Mouse (Mus musculus) spleen, postnatal 10 days (tissue): ENCODE data around the gene Tek.
"Not testable (repeated sequence)": the region's sequence is repeated elsewhere in the genome, so short reads cannot be mapped to it uniquely, and the experiment has no call there.

Experiments
- DNase-seq, 2 experiments: peaks; one replicate each; pipeline ENCODE4 v3.0.0; 2021 to 2022; ENCODE audit warnings: low spot score in 2 of 2

The Tek gene

DNA sequence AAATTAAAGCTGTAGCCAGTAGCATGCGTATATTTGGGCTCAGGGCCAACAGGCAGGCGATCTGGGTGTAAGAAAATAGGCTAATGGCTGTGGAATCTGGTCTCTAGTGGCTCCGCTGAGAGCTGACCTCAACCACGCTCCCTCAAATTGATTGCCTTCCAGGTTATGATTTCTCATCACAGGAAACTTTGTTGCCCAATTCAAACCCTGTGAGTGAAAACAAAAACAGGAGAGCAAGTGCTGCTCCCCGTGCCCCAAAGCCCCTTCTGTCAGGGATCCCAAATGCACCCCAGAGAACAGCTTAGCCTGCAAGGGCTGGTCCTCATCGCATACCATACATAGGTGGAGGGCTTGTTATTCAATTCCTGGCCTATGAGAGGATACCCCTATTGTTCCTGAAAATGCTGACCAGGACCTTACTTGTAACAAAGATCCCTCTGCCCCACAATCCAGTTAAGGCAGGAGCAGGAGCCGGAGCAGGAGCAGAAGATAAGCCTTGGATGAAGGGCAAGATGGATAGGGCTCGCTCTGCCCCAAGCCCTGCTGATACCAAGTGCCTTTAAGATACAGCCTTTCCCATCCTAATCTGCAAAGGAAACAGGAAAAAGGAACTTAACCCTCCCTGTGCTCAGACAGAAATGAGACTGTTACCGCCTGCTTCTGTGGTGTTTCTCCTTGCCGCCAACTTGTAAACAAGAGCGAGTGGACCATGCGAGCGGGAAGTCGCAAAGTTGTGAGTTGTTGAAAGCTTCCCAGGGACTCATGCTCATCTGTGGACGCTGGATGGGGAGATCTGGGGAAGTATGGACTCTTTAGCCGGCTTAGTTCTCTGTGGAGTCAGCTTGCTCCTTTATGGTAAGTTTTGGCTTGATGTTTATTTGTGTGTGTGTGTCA, at the start of gene Tek:
Gene Tek, plus strand, starts transcription at position 452 of the 894 bp plus-strand sequence.
- no peak for DNase-seq

DNA sequence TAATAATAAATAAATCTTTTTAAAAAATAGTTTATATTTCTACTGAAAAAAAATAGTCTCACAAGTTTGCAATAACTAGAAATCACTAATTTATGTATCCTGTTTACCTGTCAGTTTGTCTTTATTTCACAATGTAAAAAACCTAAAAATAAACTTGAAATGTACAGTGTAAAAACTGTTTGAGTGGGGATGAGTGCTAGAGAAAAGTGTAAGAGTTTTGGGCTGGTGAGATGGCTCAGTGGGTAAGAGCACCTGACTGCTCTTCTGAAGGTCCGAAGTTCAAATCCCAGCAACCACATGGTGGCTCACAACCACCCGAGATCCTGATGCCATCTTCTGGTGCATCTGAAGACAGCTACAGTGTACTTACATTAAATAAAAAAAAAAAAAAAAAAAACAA, 49.3 kb upstream of the Tek start:
- DNase-seq: not testable (repeated sequence)

DNA sequence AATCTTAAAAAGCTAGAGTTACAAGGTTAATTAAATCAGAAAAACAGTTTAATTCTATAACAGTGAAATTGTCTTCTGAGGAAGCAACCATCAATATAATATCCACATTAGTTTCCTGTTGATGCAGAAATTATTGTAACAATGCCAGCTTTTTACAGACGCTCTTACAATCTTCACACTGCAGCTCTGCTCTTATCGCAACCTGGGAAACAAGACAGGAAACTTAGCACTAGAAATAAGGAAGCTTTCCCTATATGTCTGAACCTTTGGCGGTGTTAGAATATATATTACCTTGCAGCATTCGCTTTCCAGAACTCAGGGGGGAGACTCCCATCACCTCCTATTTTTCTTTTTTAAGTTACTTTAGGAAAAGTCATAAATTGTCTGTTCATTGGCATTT, 48.0 kb upstream of the Tek start:
- DNase-seq: no peak

DNA sequence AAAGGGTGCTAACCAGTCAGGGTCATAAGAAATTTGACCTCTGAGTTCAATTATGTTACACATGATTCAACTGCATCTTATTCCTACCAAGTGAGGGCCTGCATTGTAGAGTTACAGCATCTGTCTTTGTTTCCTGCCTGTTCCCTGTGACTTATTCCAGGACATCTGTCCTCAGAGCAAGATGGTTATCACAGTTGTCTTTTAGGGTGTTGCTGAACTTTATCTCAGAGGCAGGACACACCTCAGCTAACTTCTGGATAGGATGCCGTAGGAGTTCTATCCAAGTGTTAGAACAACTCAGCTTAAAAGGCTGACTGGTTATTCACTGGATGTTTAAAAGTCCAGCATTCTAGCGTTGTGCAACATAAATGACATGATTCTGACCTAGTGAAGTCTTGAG, 46.9 kb upstream of the Tek start:
- no peak for DNase-seq

DNA sequence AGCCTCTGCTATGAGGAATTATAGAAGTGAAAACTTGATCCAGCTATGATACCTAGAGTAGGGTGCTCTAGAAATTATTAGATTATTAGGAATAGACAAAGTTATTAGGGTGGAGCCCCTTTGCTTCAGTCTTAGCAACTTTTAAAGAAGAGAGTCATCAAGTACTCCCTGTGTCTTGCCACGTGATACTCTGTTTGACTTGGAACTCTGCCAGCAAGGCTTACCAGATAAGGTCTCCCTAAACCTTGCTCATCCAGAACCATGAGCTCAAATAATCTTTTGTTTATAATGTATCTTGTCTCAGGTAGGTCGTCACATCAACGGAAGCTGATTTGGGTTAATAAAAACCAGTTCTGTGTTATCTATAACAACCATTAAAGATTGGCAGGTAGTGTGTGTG, 42.7 kb upstream of the Tek start:
- no peak for DNase-seq

DNA sequence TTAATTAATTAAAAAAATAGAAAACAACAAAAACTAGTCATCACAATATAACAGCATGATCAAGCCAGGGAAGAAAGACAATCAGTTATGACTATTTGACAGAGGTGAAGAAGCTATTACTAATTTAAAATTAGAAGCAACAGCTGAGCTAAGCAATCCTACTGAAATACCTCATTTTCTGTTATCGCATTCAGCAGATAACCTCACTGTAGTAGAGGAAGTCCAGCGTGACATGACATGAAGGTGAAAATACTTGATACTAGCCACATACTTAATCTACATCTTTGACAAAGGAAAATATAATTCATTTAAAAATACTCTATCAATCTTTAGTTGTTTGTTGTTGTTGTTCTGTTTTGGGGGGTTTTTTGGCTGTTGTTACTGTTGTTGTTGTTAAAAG, 28.1 kb upstream of the Tek start:
- no peak for DNase-seq

DNA sequence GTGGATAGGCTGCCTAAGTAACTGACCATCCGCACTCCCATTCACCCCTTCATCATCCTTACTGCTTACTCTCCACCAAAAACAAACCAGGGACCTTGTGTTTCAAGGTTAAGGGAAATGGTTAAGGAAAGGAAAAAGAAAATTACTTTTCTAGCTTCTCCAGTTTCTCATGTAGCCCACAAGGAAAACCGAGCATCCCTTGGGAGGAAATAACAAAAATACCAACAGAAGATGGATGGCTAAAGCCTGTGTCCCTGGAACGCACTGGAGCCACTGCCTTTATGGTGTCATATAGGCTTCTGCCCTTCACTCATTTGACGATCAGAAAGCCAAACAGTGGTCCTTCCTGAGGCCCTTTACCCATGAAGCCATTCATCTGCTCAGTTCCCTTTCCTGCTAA, 27.7 kb upstream of the Tek start:
- no peak for DNase-seq

DNA sequence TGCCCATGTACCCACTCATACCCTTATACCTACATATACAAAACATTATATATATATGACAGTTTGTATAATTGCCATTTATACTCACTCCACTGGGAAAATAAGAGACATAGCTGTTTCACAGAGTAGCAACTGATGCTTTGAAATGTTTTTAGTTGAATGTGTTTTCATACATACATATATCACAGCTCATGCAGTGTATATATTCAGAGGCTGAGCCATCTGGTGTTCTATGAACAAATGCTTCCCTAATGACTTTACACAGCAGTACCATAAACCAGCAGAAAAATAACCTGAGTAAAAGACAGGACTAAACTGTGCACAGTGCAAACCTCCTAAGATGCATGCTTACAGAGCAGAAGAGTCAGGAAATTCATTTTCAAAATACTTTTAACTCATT, 25.3 kb upstream of the Tek start:
- DNase-seq: no peak

DNA sequence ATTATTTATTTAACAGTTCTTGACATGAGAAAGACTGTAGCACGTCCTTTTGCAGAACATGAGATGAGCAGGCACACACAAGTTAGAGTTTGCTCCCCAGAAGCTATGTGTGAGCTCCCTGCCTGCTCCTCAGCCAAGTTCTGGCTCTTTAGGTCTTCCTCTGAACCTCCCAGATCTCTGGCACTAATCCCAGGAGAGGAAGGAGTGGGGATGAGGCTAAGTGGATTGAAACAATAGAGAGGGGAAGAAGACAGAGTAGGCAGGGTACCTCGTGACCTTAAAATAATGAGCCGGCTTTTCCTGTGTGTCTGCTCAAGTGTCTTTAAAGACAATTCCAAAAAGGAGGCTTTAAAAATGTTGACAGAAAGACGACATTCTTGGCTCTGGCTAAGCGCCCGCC, 23.9 kb upstream of the Tek start:
- no peak for DNase-seq

DNA sequence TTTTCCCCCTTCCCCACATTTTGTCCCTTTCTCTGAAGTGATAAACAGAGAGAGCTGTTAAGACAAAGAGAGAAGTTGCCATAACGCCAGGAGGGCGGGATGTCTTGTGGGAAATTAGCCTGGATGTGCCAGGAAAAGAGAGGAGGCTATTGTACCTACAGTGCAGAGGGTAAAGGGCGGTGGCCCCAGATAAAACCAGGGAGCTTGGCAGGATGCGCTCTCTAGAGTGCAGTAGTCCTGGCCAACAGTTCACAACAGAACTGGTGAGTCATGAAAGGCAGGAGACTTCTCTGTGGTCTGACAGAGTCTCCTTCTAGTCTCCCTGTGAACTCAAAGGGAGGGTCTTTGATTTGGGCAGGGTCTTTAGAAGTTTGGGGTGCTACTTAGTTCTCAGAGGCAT, 13.3 kb upstream of the Tek start:
- DNase-seq: no peak

DNA sequence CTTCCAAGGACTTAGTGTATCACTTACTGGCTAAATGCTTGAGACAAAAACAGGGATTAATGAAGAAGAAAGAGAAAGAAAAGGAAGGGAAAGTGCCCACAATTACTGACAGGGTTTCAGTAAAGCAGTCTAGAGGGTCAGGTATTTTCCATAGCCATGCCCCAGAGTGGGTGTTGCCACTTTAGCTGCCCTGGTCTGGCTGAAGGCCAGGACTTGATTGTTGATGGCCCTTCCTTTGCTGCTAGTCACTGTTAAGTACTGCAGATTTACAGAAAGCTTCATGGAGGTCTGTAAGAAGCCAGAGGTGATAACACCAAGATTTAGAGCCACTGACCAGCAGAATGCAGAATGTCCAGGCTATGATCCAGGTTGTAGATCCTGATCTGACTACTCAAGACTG, 6.4 kb upstream of the Tek start:
- DNase-seq: no peak

DNA sequence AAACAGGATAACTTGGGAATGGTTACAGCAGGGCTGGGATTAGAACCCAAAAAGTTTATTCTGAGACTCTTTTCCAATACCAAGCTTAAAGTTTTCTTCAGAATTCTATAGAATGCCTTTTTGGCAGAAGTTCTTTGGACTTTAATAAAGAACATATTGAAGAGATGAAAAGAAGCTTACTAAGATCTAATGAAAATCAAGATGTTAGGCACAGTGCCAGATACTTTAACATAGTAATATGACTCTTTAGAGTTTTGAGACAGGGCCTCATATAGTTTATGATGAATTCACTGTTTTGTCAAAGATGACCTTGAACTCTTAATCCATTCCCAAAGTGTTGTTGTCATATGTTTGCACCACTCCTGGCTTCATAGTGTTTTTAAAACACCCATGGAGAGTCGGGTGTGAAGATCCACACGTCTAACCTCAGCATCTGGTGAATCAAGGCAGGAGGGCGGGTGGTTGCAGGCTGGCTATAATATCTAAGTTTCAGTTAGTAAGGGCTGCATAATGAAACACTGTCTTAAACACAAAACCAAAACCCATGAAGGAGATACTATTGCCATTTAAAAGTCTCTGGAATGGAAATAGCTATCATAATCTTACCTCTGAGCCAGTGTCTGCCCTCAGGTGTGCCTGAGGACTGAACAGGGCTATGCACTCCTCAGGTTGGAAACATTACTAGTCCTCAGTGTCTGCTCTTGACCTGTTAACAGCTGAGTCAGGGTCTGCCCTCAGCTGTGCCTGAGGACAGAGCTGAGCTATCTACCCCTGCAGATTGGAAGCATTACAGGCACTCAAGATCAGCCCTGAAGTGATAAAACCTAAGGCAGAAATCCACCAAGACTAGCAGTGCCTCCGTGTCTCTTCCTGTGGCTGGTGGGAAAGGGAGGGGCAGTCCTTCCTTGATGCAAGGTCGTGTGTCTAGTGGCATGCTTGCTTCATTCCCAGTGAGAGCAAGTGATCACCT, 1.5 kb upstream of the Tek start:
- no peak for DNase-seq

DNA sequence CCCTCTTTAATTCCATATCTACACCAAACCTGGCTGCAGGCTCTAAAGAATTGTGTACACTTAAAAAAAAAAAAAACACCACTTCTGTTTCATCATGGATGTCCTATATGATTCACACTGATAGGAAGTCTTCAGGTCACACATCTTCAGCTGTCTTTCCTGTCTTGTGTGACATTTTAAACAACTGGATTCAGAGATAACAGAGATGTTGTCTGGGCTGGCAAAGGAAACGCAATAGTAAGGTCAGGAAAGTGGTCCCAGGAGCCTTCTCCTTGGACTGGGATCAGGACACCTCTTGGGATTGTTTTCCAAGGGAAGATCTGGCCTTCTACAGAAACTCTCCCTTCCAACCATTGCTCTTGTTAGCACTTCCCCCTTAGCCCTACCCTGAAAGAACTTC, 2.7 kb downstream of the Tek start:
- no peak for DNase-seq

DNA sequence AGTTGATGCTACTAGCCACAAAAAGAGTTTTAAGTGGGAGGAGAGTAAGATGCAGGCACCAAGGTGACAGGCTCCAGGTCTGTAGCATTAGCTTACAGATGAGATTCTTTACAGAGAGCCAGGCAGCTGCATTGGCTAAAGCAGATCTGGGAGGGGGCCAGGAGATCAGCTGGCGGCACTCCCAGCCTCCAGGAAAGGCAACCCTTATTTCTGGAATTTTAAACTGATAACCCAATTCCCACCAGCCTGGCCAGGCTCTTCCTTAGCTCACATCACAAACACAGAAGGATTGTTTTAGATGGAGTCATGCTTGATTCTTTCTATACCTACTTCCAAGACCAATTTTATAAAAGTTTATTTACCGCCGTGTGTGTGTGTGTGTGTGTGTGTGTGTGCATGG, 6.7 kb downstream of the Tek start:
- no peak for DNase-seq

DNA sequence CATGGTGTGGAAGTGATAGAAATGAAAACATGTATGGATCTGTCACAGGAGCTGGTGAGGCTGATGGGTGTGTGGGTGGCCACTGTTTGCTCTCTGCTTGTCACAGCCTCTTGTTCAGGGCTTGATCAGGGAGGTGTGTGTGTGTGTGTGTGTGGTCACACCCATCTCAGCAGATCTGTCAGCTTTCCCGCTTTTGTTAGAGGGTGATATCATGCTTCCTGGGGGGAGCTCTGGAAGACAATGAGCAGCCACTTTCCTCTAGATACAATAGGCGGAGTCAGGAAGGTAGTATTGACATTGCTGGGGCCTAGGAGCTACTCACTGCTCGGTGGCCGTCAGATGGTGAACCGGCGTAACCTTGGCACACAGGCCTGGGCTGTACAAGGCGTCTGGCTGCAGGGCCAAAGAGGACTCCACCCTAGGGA, 7.3 kb downstream of the Tek start:
- DNase-seq: no peak

DNA sequence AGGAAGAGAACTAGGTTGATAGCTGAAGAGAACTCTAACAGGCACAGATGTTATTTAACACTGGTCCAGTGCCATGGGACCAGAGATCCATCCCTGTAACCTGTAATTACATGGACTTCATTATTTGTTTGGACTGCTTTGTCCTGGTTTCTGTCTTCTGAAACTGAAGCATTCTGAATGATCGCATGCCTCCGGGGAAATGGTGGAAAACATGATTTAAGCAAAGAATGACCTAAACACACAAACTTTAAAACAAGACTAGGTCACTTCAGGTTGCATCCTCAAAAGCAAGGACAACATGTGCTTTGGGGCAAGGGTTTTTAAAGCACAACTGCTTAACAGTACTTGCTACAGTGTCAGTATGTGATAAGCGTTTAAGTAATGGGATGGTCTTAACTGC, 8.2 kb downstream of the Tek start:
- no peak for DNase-seq

DNA sequence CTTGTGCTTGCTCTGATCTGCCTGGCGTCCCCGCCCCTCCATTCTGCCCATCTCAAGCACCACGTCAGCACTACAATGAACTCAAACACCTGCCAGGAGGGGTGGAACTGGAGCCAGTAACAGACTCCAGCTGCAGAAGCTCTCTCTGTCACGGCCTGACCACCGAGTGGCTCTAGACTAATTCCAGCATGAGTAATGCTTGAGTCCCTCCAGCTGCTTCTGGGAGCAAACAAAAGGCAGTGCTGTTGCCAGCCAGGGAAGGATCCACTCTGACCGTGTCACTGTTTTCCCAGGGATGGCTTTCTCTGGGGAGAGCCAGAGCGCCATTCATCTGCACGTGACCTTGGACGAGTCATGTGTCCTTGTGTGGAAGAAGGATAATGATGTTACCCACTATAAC, 13.4 kb downstream of the Tek start:
- no peak for DNase-seq

DNA sequence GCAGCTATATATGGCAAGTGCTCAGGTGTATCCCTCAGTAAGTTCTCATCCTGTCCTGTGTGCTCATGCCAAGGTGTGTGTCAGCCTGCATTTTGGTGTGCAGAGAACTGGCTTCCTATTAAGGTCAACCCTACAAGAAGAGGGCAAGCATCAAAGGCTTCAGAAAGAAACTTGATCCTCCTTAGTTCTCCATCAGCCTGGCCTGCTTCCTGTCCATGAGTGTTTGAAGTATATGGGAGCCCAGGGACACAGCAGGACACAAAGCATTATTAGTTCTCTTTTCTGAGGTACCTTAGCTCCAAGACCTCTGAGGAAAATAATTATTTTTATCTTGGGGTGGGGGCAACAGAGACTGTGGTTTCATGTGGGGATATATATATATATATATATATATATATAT, 26.1 kb downstream of the Tek start:
- DNase-seq: no peak

DNA sequence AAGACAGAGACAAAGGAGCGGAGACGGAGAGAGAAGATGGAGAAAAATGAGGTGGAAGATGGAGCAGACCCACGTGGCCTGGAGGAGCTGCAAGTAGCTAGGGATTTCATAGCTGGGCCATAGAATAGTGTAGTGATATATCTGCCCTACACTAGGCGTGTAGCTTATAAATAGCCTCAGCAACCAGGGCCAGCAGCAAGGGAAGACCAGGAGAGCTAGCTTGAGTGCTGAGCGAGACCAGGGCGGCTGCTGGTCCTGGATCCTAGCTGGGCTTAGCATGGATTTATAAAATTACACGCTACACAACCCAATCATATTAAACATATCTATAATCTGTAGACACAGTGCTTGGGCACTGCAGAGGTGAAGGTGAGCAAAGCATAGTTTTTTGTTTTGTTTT, 27.1 kb downstream of the Tek start:
- no peak for DNase-seq

DNA sequence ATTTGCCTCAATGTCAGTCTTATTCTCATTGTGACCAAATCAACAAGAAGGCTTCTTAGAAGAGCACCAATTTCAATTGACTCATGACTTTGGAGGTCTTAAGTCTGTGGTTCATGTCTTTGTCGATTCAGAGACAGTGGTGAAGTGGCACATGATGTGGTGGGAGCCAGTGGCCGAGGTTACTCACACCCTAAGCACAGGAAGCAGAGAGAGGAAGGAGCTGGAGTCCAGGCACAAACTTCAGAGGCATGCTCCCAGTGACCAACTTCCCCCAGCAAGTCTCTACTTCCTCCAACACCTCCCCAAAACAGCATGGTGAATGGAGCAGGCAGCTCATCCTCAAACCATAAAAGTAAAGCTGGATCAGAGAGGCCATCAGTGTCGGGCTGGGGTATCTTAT, 29.5 kb downstream of the Tek start:
- DNase-seq: no peak

DNA sequence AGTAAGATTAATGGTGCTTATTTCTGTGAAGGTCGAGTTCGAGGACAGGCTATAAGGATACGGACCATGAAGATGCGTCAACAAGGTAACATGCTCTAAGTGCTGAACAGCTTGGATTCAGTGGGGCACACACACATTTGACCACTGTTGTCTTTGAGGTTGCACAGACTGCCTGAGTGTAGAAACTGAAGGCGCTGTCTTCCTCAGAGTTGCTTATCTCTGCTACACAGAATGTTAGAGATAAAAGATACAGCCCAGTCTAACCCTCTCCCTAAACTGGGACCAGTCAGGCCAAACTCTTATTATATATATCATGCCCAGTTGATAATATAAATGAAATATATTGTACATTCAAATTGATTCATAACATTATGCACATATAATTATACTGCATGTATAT, 42.0 kb downstream of the Tek start:
- DNase-seq: no peak

DNA sequence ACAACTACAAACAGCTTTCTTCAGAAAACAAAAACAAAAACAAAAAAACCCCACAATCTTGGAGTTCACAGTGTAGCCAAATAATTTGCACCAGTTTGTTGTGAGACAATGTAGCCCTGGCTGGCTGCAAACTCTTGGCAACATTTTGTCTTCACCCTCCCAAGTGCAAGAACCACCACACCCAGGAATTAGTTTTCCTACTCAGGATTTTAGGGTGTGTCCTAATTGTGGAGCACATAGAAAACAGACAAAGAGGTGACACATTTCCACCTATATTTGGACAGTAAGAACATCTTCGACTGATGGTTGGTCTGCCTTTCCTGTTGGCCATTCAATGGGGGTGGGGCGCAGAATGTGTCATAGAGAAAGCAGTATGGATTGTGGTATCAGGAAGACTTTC, 46.8 kb downstream of the Tek start:
- DNase-seq: no peak

DNA sequence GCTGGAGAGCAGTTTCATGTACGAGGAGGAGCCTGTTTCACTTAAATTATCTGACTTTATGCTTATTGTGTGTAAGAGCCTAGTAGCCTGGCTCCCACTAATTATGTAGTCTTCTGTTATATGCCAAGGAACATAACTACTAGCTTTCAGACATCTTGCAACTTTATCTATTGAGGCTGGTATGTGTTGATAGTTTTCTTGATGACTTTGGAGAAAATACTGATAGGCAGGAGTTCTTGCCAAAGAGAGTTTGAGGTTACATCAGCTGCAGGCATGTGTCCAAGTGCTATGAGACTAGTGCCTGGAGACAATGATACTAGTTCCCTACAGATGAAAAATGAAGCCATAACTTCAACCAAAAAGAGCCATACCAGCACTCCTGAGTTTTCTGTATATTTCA, 64.1 kb downstream of the Tek start:
- no peak for DNase-seq
